Mouse (Mus musculus) cerebellum, postnatal 14 days (tissue): ENCODE data around the gene Kcnd3.

Source experiments
- DNase-seq, 2 experiments: peaks; one replicate each; pipeline ENCODE4 v3.0.0; 2021; ENCODE audit warnings: mixed read lengths in 2 of 2

Kcnd3 gene

GRCm38 (mm10) chr3:105466538-105466937 lies 14.4 kb downstream of the Kcnd3 start:
- DNase-seq = no peak

GRCm38 (mm10) chr3:105472564-105472963 lies 20.4 kb downstream of the Kcnd3 start:
- DNase-seq = no peak

GRCm38 (mm10) chr3:105476408-105476807 lies 24.3 kb downstream of the Kcnd3 start:
- peak; percentile 99 for DNase-seq

GRCm38 (mm10) chr3:105478876-105479275 lies 26.7 kb downstream of the Kcnd3 start:
- DNase-seq = peak; percentile 82 to 91

GRCm38 (mm10) chr3:105481419-105481818 lies 29.3 kb downstream of the Kcnd3 start:
- no peak for DNase-seq

- DNase-seq = peak; percentile 70 to 76
Measured at GRCm38 (mm10) chr3:105483651-105484052, 31.5 kb downstream of the Kcnd3 start.

- DNase-seq = no peak
Measured at GRCm38 (mm10) chr3:105487171-105487570, 35.0 kb downstream of the Kcnd3 start.

- peak; percentile 48 to 64 for DNase-seq
Measured at GRCm38 (mm10) chr3:105489607-105490006, 37.5 kb downstream of the Kcnd3 start.

- DNase-seq = no peak
Measured at GRCm38 (mm10) chr3:105494886-105495285, 42.8 kb downstream of the Kcnd3 start.

- DNase-seq = no peak
Measured at GRCm38 (mm10) chr3:105496216-105496615, 44.1 kb downstream of the Kcnd3 start.

- DNase-seq = no peak
Measured at GRCm38 (mm10) chr3:105496935-105497334, 44.8 kb downstream of the Kcnd3 start.

GRCm38 (mm10) chr3:105501071-105501470 lies 48.9 kb downstream of the Kcnd3 start:
- no peak for DNase-seq

- peak in 1 of 2 experiments; percentile 6 for DNase-seq
Measured at GRCm38 (mm10) chr3:105504272-105504671, 52.1 kb downstream of the Kcnd3 start.

GRCm38 (mm10) chr3:105505161-105505872 lies 53.2 kb downstream of the Kcnd3 start:
- DNase-seq = peak in 1 of 2 experiments; percentile 2

GRCm38 (mm10) chr3:105505873-105506170 lies 53.7 kb downstream of the Kcnd3 start:
- DNase-seq = peak in 1 of 2 experiments; percentile 8

- no peak for DNase-seq
Measured at GRCm38 (mm10) chr3:105506592-105506991, 54.5 kb downstream of the Kcnd3 start.

- DNase-seq = peak in 1 of 2 experiments; percentile 52
Measured at GRCm38 (mm10) chr3:105509321-105509720, 57.2 kb downstream of the Kcnd3 start.

- no peak for DNase-seq
Measured at GRCm38 (mm10) chr3:105511836-105512235, 59.7 kb downstream of the Kcnd3 start.

GRCm38 (mm10) chr3:105514215-105514614 lies 62.1 kb downstream of the Kcnd3 start:
- no peak for DNase-seq

- DNase-seq = peak; percentile 64 to 78
Measured at GRCm38 (mm10) chr3:105515035-105515434, 62.9 kb downstream of the Kcnd3 start.

GRCm38 (mm10) chr3:105515640-105516039 lies 63.5 kb downstream of the Kcnd3 start:
- peak in 1 of 2 experiments; percentile 57 for DNase-seq

- DNase-seq = no peak
Measured at GRCm38 (mm10) chr3:105520446-105520845, 68.3 kb downstream of the Kcnd3 start.

GRCm38 (mm10) chr3:105521178-105521631 lies 69.1 kb downstream of the Kcnd3 start:
- peak; percentile 90 to 95 for DNase-seq

GRCm38 (mm10) chr3:105521639-105522038 lies 69.5 kb downstream of the Kcnd3 start:
- no peak for DNase-seq

- no peak for DNase-seq
Measured at GRCm38 (mm10) chr3:105528860-105529259, 76.7 kb downstream of the Kcnd3 start.
